Mouse (Mus musculus) gastrocnemius, postnatal 14 days (tissue): ENCODE measurements around the gene Gm973. TPM values are rescaled to one million over a fixed set of nuclear protein-coding genes. Genes with fewer than 3 reads are reported as not detected.

ENCODE experiments used
- DNase-seq: peaks from one replicate; pipeline ENCODE4 v3.0.0; 2021; ENCODE audit warnings: mixed read lengths
- intact Hi-C: fragments of 180-260 bp; cut with DNase I; formaldehyde crosslinking; loops from one replicate; pipeline ENCODE4 v1.15.1; 2025; ENCODE audit warnings: low total_unique reads
- total RNA-seq, 2 experiments: library from RNA; stranded (reverse); gene quantifications; 2 replicates each; pipeline ENCODE4 v1.2.3; 2021

Gm973 gene
- total RNA-seq, 2 experiments from 2014 or later, result 0.49 to 0.53 TPM

GRCm38 (mm10) chr1:59488481-59488880 is 27.6 kb upstream of the Gm973 start:
- DNase-seq, result no peak
- intact Hi-C loops, result no loop called here

GRCm38 (mm10) chr1:59488991-59489390 is 27.1 kb upstream of the Gm973 start:
- no peak for DNase-seq
- intact Hi-C loops, result no loop called here

- intact Hi-C loops, result loop anchor here (5.0 kb wide), 1 partner anchor 91 kb away; no protein-coding TSS in a partner anchor
- DNase-seq, result no peak
Observed at GRCm38 (mm10) chr1:59491517-59491916, 24.5 kb upstream of the Gm973 start.

GRCm38 (mm10) chr1:59492432-59492831 is 23.6 kb upstream of the Gm973 start:
- intact Hi-C loops, result loop anchor here (5.0 kb wide), 1 partner anchor 90 kb away; no protein-coding TSS in a partner anchor
- no peak for DNase-seq

- intact Hi-C loops, result no loop called here
- DNase-seq, result no peak
Observed at GRCm38 (mm10) chr1:59495970-59496369, 20.1 kb upstream of the Gm973 start.

GRCm38 (mm10) chr1:59497741-59498613 is 18.1 kb upstream of the Gm973 start:
- intact Hi-C loops, result no loop called here
- no peak for DNase-seq

GRCm38 (mm10) chr1:59499327-59499726 is 16.7 kb upstream of the Gm973 start:
- intact Hi-C loops, result no loop called here

GRCm38 (mm10) chr1:59502355-59502754 is 13.7 kb upstream of the Gm973 start:
- intact Hi-C loops, result no loop called here
- DNase-seq, result no peak

More at GRCm38 (mm10) chr1:59499327-59499726, 16.7 kb upstream of the Gm973 start:
- no peak for DNase-seq

GRCm38 (mm10) chr1:59503659-59504301 is 12.3 kb upstream of the Gm973 start:
- no peak for DNase-seq
- intact Hi-C loops, result no loop called here

GRCm38 (mm10) chr1:59504302-59504700 is 11.8 kb upstream of the Gm973 start:
- intact Hi-C loops, result no loop called here
- DNase-seq, result no peak

- intact Hi-C loops, result no loop called here
- DNase-seq, result peak; percentile 24
Observed at GRCm38 (mm10) chr1:59508463-59509139, 7.5 kb upstream of the Gm973 start.

GRCm38 (mm10) chr1:59511566-59512270 is 4.3 kb upstream of the Gm973 start:
- intact Hi-C loops, result no loop called here
- peak; percentile 26 for DNase-seq

- intact Hi-C loops, result no loop called here
- no peak for DNase-seq
Observed at GRCm38 (mm10) chr1:59520226-59520837, 4.3 kb downstream of the Gm973 start.

GRCm38 (mm10) chr1:59522456-59522855 is 6.4 kb downstream of the Gm973 start:
- intact Hi-C loops, result no loop called here

GRCm38 (mm10) chr1:59523378-59523958 is 7.4 kb downstream of the Gm973 start:
- intact Hi-C loops, result no loop called here

More at GRCm38 (mm10) chr1:59522456-59522855, 6.4 kb downstream of the Gm973 start:
- DNase-seq, result no peak

GRCm38 (mm10) chr1:59524071-59524470 is 8.0 kb downstream of the Gm973 start:
- no peak for DNase-seq
- intact Hi-C loops, result no loop called here

More at GRCm38 (mm10) chr1:59523378-59523958, 7.4 kb downstream of the Gm973 start:
- no peak for DNase-seq

- DNase-seq, result no peak
- intact Hi-C loops, result no loop called here
Observed at GRCm38 (mm10) chr1:59524759-59525158, 8.7 kb downstream of the Gm973 start.

- intact Hi-C loops, result no loop called here
- DNase-seq, result no peak
Observed at GRCm38 (mm10) chr1:59527219-59527618, 11.2 kb downstream of the Gm973 start.
